27 mouse cellular contexts compared by ENCODE assay signal in genomic region chr17:49304461-49304860, GRCm38 (mm10).
A peak's percentile ranks its signal among the peaks of the same experiment; 100 is the strongest.
DNase-seq lines count a peak whose midpoint lies in the region; ATAC-seq and TF ChIP-seq lines count a peak whose summit lies in the region.
"Had no signal": no experiment of that assay in that cellular context is flagged by ENCODE, and none has a peak within 500 bp of the region (broad histone marks: within the 10 kb centered on the region; RNA-seq: fewer than 3 reads in every experiment).

No protein-coding gene starts in this region.

- H3K27me3 ChIP-seq in hindbrain, embryonic 11.5 days (ENCODE audit: control insufficient read depth, insufficient read depth, low read length): no peaks in the 10 kb centered on the region
- no peaks in the 10 kb centered on the region for H3K27me3 ChIP-seq in hindbrain, embryonic 10.5 days (ENCODE audit: insufficient read depth, poor library complexity, severe bottlenecking)
- H3K27me3 ChIP-seq in liver, postnatal 0 days (ENCODE audit: insufficient read depth, low read length): no peaks in the 10 kb centered on the region
- H3K27me3 ChIP-seq in liver, embryonic 12.5 days (replicated peaks): no peaks in the 10 kb centered on the region
- H3K27me3 ChIP-seq: CH12.LX; embryonic facial prominence, embryonic 12.5 days; hindbrain, embryonic 15.5 days; kidney, embryonic 15.5 days; neural tube, embryonic 15.5 days had no signal

- no peaks in the 10 kb centered on the region for H3K36me3 ChIP-seq in hindbrain, embryonic 11.5 days (ENCODE audit: control insufficient read depth, insufficient read depth, low read length)
- H3K36me3 ChIP-seq in hindbrain, embryonic 10.5 days: no peaks in the 10 kb centered on the region
- no peaks in the 10 kb centered on the region for H3K36me3 ChIP-seq in liver, postnatal 0 days (replicated peaks; ENCODE audit: insufficient read depth, low read length)
- no peaks in the 10 kb centered on the region for H3K36me3 ChIP-seq in liver, embryonic 12.5 days
- H3K36me3 ChIP-seq: embryonic facial prominence, embryonic 12.5 days; forebrain, embryonic 12.5 days; G1E; hindbrain, embryonic 15.5 days; kidney, embryonic 15.5 days; neural tube, embryonic 15.5 days had no signal

- no peaks in the 10 kb centered on the region for H3K9me3 ChIP-seq in hindbrain, embryonic 11.5 days (ENCODE audit: control insufficient read depth, low read length)
- no peaks in the 10 kb centered on the region for H3K9me3 ChIP-seq in hindbrain, embryonic 10.5 days
- H3K9me3 ChIP-seq in liver, postnatal 0 days (ENCODE audit: low read length): 0 out of 2 replicates have a peak, but pooled peaks cover 2% of the 10 kb centered on the region
- H3K9me3 ChIP-seq in liver, embryonic 12.5 days (replicated peaks): no peaks in the 10 kb centered on the region; the same call in 1 of the 2 replicates
- H3K9me3 ChIP-seq: embryonic facial prominence, embryonic 12.5 days; forebrain, embryonic 12.5 days; hindbrain, embryonic 15.5 days; kidney, embryonic 15.5 days; neural tube, embryonic 15.5 days had no signal

- TF ChIP-seq POLR2A in brain, embryonic 14.5 days (IDR thresholded peaks at IDR 0.05; ENCODE audit: borderline replicate concordance, extremely low read depth, insufficient read depth, insufficient read length, poor library complexity, severe bottlenecking): no peak

- H3K4me3 ChIP-seq in hindbrain, embryonic 11.5 days (ENCODE audit: low read depth, low read length): no peak overlapping the region
- no peak overlapping the region for H3K4me3 ChIP-seq in hindbrain, embryonic 10.5 days
- no peak overlapping the region for H3K4me3 ChIP-seq in liver, postnatal 0 days (ENCODE audit: low read depth, low read length)
- no peak overlapping the region for H3K4me3 ChIP-seq in liver, embryonic 12.5 days
- H3K4me3 ChIP-seq: embryonic facial prominence, embryonic 12.5 days; erythroblast, embryonic 14.5 days; forebrain, embryonic 12.5 days; hindbrain, embryonic 15.5 days; kidney, embryonic 15.5 days; neural tube, embryonic 15.5 days had no signal

- ATAC-seq in hindbrain, embryonic 11.5 days (ENCODE audit: low FRiP score): no peak
- no peak for ATAC-seq in liver, postnatal 0 days
- ATAC-seq in liver, embryonic 12.5 days: no peak
- ATAC-seq: Patski had no signal

- no peak overlapping the region for H3K4me2 ChIP-seq in hindbrain, embryonic 11.5 days (replicated peaks; ENCODE audit: low read depth, low read length)
- H3K4me2 ChIP-seq in liver, postnatal 0 days (ENCODE audit: low read depth, low read length): no peak overlapping the region
- no peak overlapping the region for H3K4me2 ChIP-seq in liver, embryonic 12.5 days
- H3K4me2 ChIP-seq: embryonic facial prominence, embryonic 12.5 days; forebrain, embryonic 12.5 days; heart, embryonic 11.5 days; hindbrain, embryonic 15.5 days; kidney, embryonic 15.5 days; neural tube, embryonic 15.5 days had no signal

- WGBS in hindbrain, embryonic 11.5 days: 89% methylated on average over 3 of the region's 3 CpGs
- WGBS in hindbrain, embryonic 10.5 days: 90% methylated on average over 3 of the region's 3 CpGs
- WGBS in liver, postnatal 0 days (ENCODE audit: insufficient replicate concordance): 74% methylated on average over 3 of the region's 3 CpGs
- WGBS in liver, embryonic 12.5 days (ENCODE audit: insufficient replicate concordance): 72% methylated on average over 3 of the region's 3 CpGs

- no peak for TF ChIP-seq CTCF in liver, postnatal 0 days (IDR thresholded peaks at IDR 0.05; ENCODE audit: low read depth)
- no peak for TF ChIP-seq CTCF in brain, embryonic 14.5 days (IDR thresholded peaks at IDR 0.05; ENCODE audit: borderline replicate concordance, extremely low read depth, insufficient read depth, insufficient read length)

- H3K4me1 ChIP-seq in hindbrain, embryonic 11.5 days (replicated peaks; ENCODE audit: control insufficient read depth, insufficient read depth, low read length): no peaks in the 10 kb centered on the region
- H3K4me1 ChIP-seq in hindbrain, embryonic 10.5 days (replicated peaks): peaks cover 7% of the 10 kb centered on the region; the same call in 1 of the 2 replicates
- no peaks in the 10 kb centered on the region; the same call in 1 of the 2 replicates for H3K4me1 ChIP-seq in liver, postnatal 0 days (ENCODE audit: insufficient read depth)
- H3K4me1 ChIP-seq in liver, embryonic 12.5 days: no peaks in the 10 kb centered on the region
- H3K4me1 ChIP-seq: embryonic facial prominence, embryonic 12.5 days had no signal

- DNase-seq in hindbrain, embryonic 11.5 days (ENCODE audit: low spot score): peak; percentile 2
- DNase-seq in hindbrain, embryonic 10.5 days (ENCODE audit: low spot score): no peak
- no peak for DNase-seq in liver, postnatal 0 days
- DNase-seq in brain, embryonic 14.5 days (ENCODE audit: low read depth): peak; percentile 55
- DNase-seq in retina, postnatal 1 day: peak; percentile 62
- no peak for DNase-seq in urinary bladder, postnatal 10 days (ENCODE audit: low spot score)
- DNase-seq: adrenal gland, adult 2 months; B cell, adult 2 months; cerebellum, adult 18-20 months; cerebellum, postnatal 14 days; gastrocnemius, postnatal 10 days; layer of hippocampus, postnatal 36 days; right cerebral cortex, postnatal 14 days; spleen, adult 18-20 months had no signal

- no peak overlapping the region for H3K9ac ChIP-seq in hindbrain, embryonic 11.5 days (ENCODE audit: low read depth, low read length)
- H3K9ac ChIP-seq in liver, postnatal 0 days (replicated peaks): no peak overlapping the region
- H3K9ac ChIP-seq in liver, embryonic 12.5 days: no peak overlapping the region
- H3K9ac ChIP-seq: embryonic facial prominence, embryonic 12.5 days; forebrain, embryonic 12.5 days; hindbrain, embryonic 15.5 days; kidney, embryonic 15.5 days; liver, embryonic 14.5 days; neural tube, embryonic 15.5 days had no signal

- no peak overlapping the region for H3K27ac ChIP-seq in hindbrain, embryonic 11.5 days (ENCODE audit: low read depth, low read length)
- no peak overlapping the region for H3K27ac ChIP-seq in hindbrain, embryonic 10.5 days
- H3K27ac ChIP-seq in liver, postnatal 0 days (ENCODE audit: low read depth): peak overlapping the region; percentile 85
- H3K27ac ChIP-seq in liver, embryonic 12.5 days: no peak overlapping the region
- H3K27ac ChIP-seq: embryonic facial prominence, embryonic 12.5 days; forebrain, embryonic 12.5 days; hindbrain, embryonic 15.5 days; kidney, embryonic 15.5 days; liver, embryonic 14.5 days; macrophage; neural tube, embryonic 15.5 days had no signal

- no peak for TF ChIP-seq EP300 in liver, postnatal 0 days (IDR thresholded peaks at IDR 0.05; ENCODE audit: low read depth)

Comparison
In these comparisons a context has a peak if more than half of its experiments do, and no peak if none do; other contexts are left out.
1. DNase-seq: peak in hindbrain, embryonic 11.5 days (single experiment), brain, embryonic 14.5 days (single experiment) and retina, postnatal 1 day (single experiment); none in hindbrain, embryonic 10.5 days (single experiment), liver, postnatal 0 days (single experiment) and urinary bladder, postnatal 10 days (single experiment).